Mouse (Mus musculus) forebrain, embryonic 12.5 days (tissue): Measurements from ENCODE around the gene Fdxacb1. TPM values are rescaled to one million over a fixed set of nuclear protein-coding genes. Genes with fewer than 3 reads are reported as not detected.

Source experiments
- ATAC-seq: fragments of 200-750 bp; cut with Nextera tagmentation; 2 replicates; pipeline ENCODE4 v1.8.0; 2017; ENCODE audit warnings: moderate TSS enrichment; ENCODE audit not compliant: low FRiP score
- H3K27ac ChIP-seq: fragments of 300-500 bp; sonication (generic); 2 replicates; pipeline ENCODE4 v1.5.1; 2016; ENCODE audit warnings: mild to moderate bottlenecking
- H3K27me3 ChIP-seq: fragments of 300-500 bp; sonication (generic); 2 replicates; pipeline ENCODE4 v1.6.1; 2016; ENCODE audit warnings: mild to moderate bottlenecking
- H3K36me3 ChIP-seq: fragments of 300-500 bp; sonication (generic); replicated peaks from 2 replicates; pipeline ENCODE4 v1.6.1; 2016; ENCODE audit warnings: mild to moderate bottlenecking
- H3K4me1 ChIP-seq: fragments of 300-500 bp; sonication (generic); 2 replicates; pipeline ENCODE4 v1.6.1; 2016
- H3K4me2 ChIP-seq: fragments of 300-500 bp; sonication (generic); 2 replicates; pipeline ENCODE4 v1.6.1; 2016; ENCODE audit warnings: mild to moderate bottlenecking, moderate library complexity
- H3K4me3 ChIP-seq: fragments of 300-500 bp; sonication (generic); replicated peaks from 2 replicates; pipeline ENCODE4 v1.5.1; 2016; ENCODE audit warnings: mild to moderate bottlenecking
- H3K9ac ChIP-seq: fragments of 300-500 bp; sonication (generic); 2 replicates; pipeline ENCODE4 v1.6.1; 2016; ENCODE audit warnings: mild to moderate bottlenecking
- H3K9me3 ChIP-seq: fragments of 300-500 bp; sonication (generic); 2 replicates; pipeline ENCODE4 v1.6.1; 2016
- WGBS: fragments of 180-500 bp; shearing (Covaris S2); methylation state at CpG from one replicate; pipeline ENCODE4 v1.1.7; 2016; 5-methylcytosine and 5-hydroxymethylcytosine counted together
- polyA plus RNA-seq: library from polyadenylated mRNA; unstranded; fragments of >200 nt; fragmentation: Nextera tagmentation; extraction: Ambion mirVana; gene quantifications from 2 replicates; pipeline ENCODE4 v1.2.1, GENCODE M21; 2016

Fdxacb1 gene
- polyA plus RNA-seq, 1 experiment from 2014 or later: 10.6 TPM

- Histone ChIP-seq H3K27ac (no peak overlapping the region), H3K4me2 (no peak overlapping the region), H3K4me1 (peaks cover 46% of the 10 kb centered on the region), H3K9ac (no peak overlapping the region), H3K4me3 (no peak overlapping the region), H3K9me3 (no peaks in the 10 kb centered on the region), H3K36me3 (no peaks in the 10 kb centered on the region), H3K27me3 (peaks cover 5% of the 10 kb centered on the region; the same call in 1 of the 2 replicates)
- no peak for ATAC-seq
- WGBS: 65% methylated on average over 4 of the region's 4 CpGs
These were observed 38.4 kb upstream of the Fdxacb1 start for GRCm38 (mm10) chr9:50729600-50729999.

DNA sequence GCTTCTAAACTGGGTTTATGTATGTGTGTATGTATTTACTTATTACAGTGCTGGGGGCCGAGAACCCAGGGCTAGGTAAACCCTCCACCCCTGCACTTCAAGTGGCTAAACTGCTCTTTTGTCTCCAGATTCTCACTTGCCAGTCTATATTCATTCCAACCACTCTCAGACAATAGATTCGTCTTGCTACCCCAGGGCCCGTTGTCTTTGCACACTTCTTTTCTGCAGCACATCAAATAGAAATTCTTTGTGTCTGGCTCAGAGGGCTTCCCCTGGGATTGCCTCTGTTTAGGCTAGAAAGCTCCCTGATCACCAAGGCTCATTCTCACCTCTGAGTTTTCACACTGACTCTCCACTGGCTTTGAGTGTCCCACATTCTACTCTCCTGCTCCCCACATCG lies 35.5 kb upstream of the Fdxacb1 start:
- H3K27ac ChIP-seq: 0 out of 2 replicates have a peak overlapping the region, but pooled peaks have one; percentile 42
- 11% methylated on average over 4 of the region's 4 CpGs for WGBS
- H3K9ac ChIP-seq: no peak overlapping the region
- no peak overlapping the region for H3K4me3 ChIP-seq
- no peaks in the 10 kb centered on the region for H3K36me3 ChIP-seq
- H3K4me1 ChIP-seq: peaks cover 24% of the 10 kb centered on the region
- peaks cover 5% of the 10 kb centered on the region; the same call in 1 of the 2 replicates for H3K27me3 ChIP-seq
- no peaks in the 10 kb centered on the region for H3K9me3 ChIP-seq
- no peak for ATAC-seq
- no peak overlapping the region for H3K4me2 ChIP-seq

DNA sequence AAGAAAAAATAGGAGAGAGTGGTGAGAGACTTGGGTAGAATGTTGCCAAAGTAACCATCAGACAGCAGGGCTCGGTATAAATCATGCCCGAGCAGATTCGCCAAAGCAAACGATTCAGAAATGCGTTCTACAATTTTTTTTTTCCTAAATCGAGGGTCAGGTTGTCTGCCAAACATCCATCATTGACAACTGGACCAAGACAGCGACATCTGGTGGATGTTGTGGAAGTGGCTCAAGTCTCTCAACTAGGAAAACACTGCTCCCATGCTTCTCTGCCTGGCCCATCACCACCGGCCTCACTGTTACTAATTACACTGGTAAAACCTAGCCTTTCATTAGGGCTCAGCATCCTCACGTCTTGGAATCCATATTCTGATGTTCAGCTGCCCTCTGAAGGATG lies 33.0 kb upstream of the Fdxacb1 start:
- Histone ChIP-seq H3K4me2 (no peak overlapping the region), H3K27me3 (no peaks in the 10 kb centered on the region), H3K9ac (no peak overlapping the region), H3K4me3 (no peak overlapping the region; the same call in 1 of the 2 replicates), H3K27ac (no peak overlapping the region), H3K9me3 (no peaks in the 10 kb centered on the region), H3K4me1 (peaks cover 29% of the 10 kb centered on the region), H3K36me3 (no peaks in the 10 kb centered on the region)
- no peak for ATAC-seq
- 8% methylated on average over 9 of the region's 9 CpGs for WGBS

DNA sequence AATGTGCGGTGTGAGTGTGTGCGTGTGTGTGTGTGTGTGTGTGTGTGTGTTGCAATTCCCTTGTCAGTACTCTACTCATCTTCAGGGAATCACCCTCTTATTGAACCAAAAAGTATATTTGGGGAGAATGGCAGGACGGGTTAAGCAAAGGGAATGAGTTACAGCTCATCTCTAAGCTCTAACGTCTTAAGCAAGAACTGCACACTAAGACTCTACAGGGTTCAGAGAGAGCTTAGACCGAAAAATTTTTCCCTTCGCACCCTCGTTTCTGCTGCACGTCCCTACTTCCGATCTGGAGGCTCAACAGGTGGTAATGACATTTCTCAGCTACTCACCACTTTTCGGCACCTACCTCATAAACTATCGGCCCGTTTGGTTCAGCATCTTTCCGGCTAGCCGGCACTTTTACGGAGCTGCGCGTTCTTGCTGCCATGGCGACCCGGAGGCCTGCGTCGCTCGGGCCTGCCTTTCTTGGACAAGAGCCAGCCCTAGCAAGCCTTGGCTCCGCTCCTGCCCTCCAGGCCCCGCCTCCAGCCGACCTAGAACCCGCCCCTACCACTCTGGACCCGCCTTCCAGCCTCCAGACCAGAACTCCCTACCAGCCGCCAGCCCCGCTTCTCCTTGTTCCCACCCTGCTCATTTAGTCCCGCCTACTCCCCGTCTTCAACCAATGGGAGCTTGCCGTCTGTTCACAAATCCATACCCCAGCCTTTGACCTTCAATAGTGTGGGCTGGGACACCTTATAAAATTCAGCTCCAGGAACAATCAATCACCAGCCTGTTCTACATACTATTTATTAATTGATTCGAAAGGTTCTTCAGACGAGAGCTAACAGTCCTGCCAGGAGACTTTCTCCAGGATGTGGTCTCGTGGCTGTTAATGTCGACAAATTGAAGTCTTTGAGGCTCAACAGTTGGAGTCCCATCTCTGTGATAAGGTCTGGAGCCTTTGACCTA lies 28.8 kb upstream of the Fdxacb1 start, which contains the start of gene Dixdc1:
TSS of gene Dixdc1 (minus strand) at position 604 of the 957 bp plus-strand sequence.
- Histone ChIP-seq H3K4me1 (peaks cover 14% of the 10 kb centered on the region), H3K4me3 (peak within 1 kb of the TSS; percentile 34), H3K9me3 (no peaks in the 10 kb centered on the region), H3K27me3 (no peaks in the 10 kb centered on the region), H3K9ac (no peak within 1 kb of the TSS), H3K4me2 (peak within 1 kb of the TSS; percentile 59), H3K27ac (no peak within 1 kb of the TSS), H3K36me3 (no peaks in the 10 kb centered on the region)
- 14% methylated on average over 36 of the region's 36 CpGs for WGBS
- peak; percentile 96 for ATAC-seq

GRCm38 (mm10) chr9:50740867-50741784 lies 26.9 kb upstream of the Fdxacb1 start:
- peaks cover 14% of the 10 kb centered on the region for H3K4me1 ChIP-seq
- no peak for ATAC-seq
- H3K4me2 ChIP-seq: no peak overlapping the region
- peaks cover 7% of the 10 kb centered on the region; the same call in 1 of the 2 replicates for H3K27me3 ChIP-seq
- H3K9ac ChIP-seq: no peak overlapping the region
- H3K9me3 ChIP-seq: no peaks in the 10 kb centered on the region
- 90% methylated on average over 14 of the region's 14 CpGs for WGBS
- H3K36me3 ChIP-seq: no peaks in the 10 kb centered on the region
- no peak overlapping the region for H3K27ac ChIP-seq
- H3K4me3 ChIP-seq: no peak overlapping the region

DNA sequence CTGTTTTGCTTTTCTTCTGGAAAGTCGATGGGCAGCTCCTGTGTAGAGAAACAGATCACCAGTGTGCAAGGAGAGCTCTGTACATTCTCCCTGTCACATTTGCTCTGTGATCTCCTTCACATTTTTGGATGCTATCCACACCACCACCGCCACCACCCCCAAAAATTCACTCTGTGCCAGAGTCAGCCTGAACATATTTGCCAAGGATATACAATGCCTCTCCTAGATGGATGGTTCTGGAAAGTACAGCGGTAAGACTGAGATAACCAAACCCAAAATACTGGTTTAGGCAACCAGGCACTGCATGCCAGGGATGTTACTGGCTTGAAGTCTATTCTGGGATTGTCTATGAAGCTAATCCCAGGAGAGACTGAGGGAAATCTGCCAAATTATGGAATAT lies 25.8 kb upstream of the Fdxacb1 start:
- no peak overlapping the region for H3K4me3 ChIP-seq
- H3K36me3 ChIP-seq: no peaks in the 10 kb centered on the region
- no peak overlapping the region for H3K27ac ChIP-seq
- H3K9ac ChIP-seq: no peak overlapping the region
- H3K4me2 ChIP-seq: no peak overlapping the region
- H3K27me3 ChIP-seq: peaks cover 17% of the 10 kb centered on the region; the same call in 1 of the 2 replicates
- ATAC-seq: no peak
- 78% methylated on average over 3 of the region's 3 CpGs for WGBS
- H3K9me3 ChIP-seq: no peaks in the 10 kb centered on the region
- peaks cover 19% of the 10 kb centered on the region for H3K4me1 ChIP-seq

DNA sequence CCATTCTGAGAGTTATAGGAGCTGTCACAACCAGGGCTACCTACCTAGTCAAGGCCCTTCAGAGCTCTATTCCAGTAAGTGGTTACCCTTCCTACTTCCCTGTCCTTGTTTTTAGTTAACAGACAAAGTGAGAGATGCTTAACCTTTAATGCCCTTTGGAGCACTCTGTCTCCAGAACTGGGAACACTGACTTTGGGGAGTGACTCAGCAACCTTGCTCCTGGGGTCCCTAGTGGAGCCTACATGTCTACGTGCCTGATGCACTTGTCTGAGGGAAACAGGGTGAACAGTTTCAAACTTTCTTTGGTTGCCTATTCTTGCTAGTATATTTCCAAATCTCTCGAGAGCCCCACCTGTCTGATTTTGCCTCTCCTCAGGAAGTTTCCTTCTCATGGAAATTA lies 25.3 kb upstream of the Fdxacb1 start:
- Histone ChIP-seq H3K4me3 (no peak overlapping the region), H3K27me3 (peaks cover 21% of the 10 kb centered on the region), H3K36me3 (no peaks in the 10 kb centered on the region), H3K9ac (no peak overlapping the region), H3K4me1 (peaks cover 19% of the 10 kb centered on the region), H3K27ac (no peak overlapping the region), H3K9me3 (no peaks in the 10 kb centered on the region), H3K4me2 (no peak overlapping the region)
- 68% methylated on average over 2 of the region's 2 CpGs for WGBS
- ATAC-seq: no peak

DNA sequence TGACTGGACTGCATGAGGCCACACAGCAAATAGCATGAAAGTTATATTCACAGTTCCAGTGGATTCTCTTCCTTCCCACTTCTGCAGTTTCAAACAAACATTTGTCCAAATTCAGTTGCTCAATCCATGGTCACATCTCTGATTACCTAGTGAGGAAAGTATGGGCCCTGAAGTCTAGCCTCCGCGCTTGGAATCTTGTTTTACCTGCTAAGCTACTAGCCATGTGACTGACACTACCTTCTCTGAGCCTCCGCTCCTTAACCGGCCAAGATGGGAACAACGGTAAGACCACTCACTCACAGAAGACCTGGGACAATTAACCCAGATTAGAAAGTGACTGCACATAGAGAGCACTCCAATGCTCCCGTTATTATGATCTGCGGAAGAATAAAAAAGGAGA lies 22.2 kb upstream of the Fdxacb1 start:
- H3K4me1 ChIP-seq: peaks cover 7% of the 10 kb centered on the region
- H3K4me2 ChIP-seq: peak overlapping the region; percentile 57
- 14% methylated on average over 7 of the region's 7 CpGs for WGBS
- H3K36me3 ChIP-seq: no peaks in the 10 kb centered on the region
- H3K9me3 ChIP-seq: no peaks in the 10 kb centered on the region
- no peak overlapping the region for H3K27ac ChIP-seq
- ATAC-seq: no peak
- H3K4me3 ChIP-seq: peak overlapping the region; percentile 38
- H3K27me3 ChIP-seq: peaks cover 21% of the 10 kb centered on the region
- 0 out of 2 replicates have a peak overlapping the region, but pooled peaks have one; percentile 38 for H3K9ac ChIP-seq

DNA sequence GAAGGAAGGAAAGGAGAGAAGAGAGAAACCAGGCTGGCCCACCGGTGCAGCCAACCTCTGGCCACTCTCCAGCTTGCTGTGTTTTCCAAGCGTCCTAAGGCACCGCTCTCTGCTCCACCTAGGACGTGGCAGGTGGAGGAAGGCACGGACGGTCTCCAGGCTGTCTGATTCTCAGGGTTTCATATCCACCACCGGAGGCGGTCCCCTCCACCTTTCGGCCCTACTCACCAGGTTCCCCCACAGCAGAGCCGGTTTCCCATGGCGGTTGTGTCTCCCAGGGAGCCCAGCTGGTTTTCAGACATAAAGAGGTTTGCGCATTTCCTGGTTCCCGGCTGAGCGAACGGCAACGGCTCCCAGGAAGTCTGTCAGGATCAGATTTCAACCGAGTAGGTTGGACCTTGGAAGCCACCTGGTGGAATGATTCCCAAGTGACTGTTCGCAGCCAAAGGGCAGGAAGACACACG lies 21.8 kb upstream of the Fdxacb1 start, which contains the start of gene 2310030G06Rik:
TSS of gene 2310030G06Rik (minus strand) at position 323 of the 464 bp plus-strand sequence.
- peaks cover 23% of the 10 kb centered on the region for H3K27me3 ChIP-seq
- no peak within 1 kb of the TSS for H3K27ac ChIP-seq
- 2% methylated on average over 19 of the region's 19 CpGs for WGBS
- H3K4me3 ChIP-seq: peak within 1 kb of the TSS; percentile 38
- peak within 1 kb of the TSS; percentile 38; the same call in 1 of the 2 replicates for H3K9ac ChIP-seq
- H3K4me2 ChIP-seq: peak within 1 kb of the TSS; percentile 57
- no peaks in the 10 kb centered on the region for H3K36me3 ChIP-seq
- no peak; the same call in 1 of the 2 replicates for ATAC-seq
- no peaks in the 10 kb centered on the region for H3K9me3 ChIP-seq
- H3K4me1 ChIP-seq: peaks cover 7% of the 10 kb centered on the region

DNA sequence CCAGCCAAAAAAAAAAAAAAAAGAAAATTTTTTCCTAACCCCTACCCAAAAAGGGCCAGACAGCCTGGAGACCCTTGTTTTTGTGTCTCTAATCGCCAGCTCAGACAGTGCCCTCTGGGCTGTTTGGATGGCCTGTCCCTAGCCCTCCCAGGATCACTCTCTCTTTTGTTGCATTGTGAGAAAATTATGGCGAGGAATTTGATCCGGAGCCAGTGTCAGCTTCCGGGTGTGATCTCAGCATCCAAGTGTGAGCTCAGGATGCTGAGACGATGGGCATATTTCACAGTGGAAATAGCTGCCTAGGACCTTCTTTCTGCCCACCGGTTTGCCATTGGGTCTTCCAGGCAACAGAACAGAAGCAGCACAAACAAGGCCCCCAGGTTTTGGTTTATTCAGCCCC lies 17.3 kb upstream of the Fdxacb1 start:
- 80% methylated on average over 6 of the region's 6 CpGs for WGBS
- H3K9me3 ChIP-seq: no peaks in the 10 kb centered on the region
- no peak overlapping the region for H3K27ac ChIP-seq
- no peak overlapping the region for H3K9ac ChIP-seq
- H3K27me3 ChIP-seq: peaks cover 26% of the 10 kb centered on the region
- no peak overlapping the region for H3K4me3 ChIP-seq
- H3K4me2 ChIP-seq: no peak overlapping the region
- no peak for ATAC-seq
- H3K36me3 ChIP-seq: no peaks in the 10 kb centered on the region
- H3K4me1 ChIP-seq: peaks cover 7% of the 10 kb centered on the region

- H3K4me1 ChIP-seq: peaks cover 2% of the 10 kb centered on the region
- H3K27me3 ChIP-seq: peaks cover 20% of the 10 kb centered on the region
- no peak for ATAC-seq
- H3K27ac ChIP-seq: no peak within 1 kb of the TSS
- H3K9me3 ChIP-seq: no peaks in the 10 kb centered on the region
- no peak within 1 kb of the TSS for H3K4me3 ChIP-seq
- no peak within 1 kb of the TSS for H3K4me2 ChIP-seq
- H3K36me3 ChIP-seq: no peaks in the 10 kb centered on the region
- 74% methylated on average over 22 of the region's 22 CpGs for WGBS
- H3K9ac ChIP-seq: no peak within 1 kb of the TSS
These were observed 16.7 kb upstream of the Fdxacb1 start, which contains the start of gene Cryab for GRCm38 (mm10) chr9:50751323-50751722. Gene Cryab (plus strand): TSS chr9:50751325.
